Mouse (Mus musculus): Measurements from ENCODE around the gene Pknox1.
A peak's percentile ranks its signal among the peaks of the same experiment; 100 is the strongest.
"Not testable (repeated sequence)": the region's sequence is repeated elsewhere in the genome, so short reads cannot be mapped to it uniquely, and the experiment has no call there.

Pknox1 gene

GRCm38 (mm10) chr17:31564015-31564857, at the start of gene Pknox1:
Pknox1 (plus strand) TSS chr17:31564734.
- peak; percentile 99 for DNase-seq (ENCODE audit: inconsistent age in 2 of 2, low spot score in 1 of 2)

GRCm38 (mm10) chr17:31519344-31519945, 45.1 kb upstream of the Pknox1 start:
- DNase-seq (ENCODE audit: inconsistent age in 2 of 2, low spot score in 1 of 2), result no peak

GRCm38 (mm10) chr17:31519946-31520838, 44.3 kb upstream of the Pknox1 start, which contains the start of the genes Wdr4 and Ndufv3:
Wdr4 (minus strand) TSS chr17:31519980.
Ndufv3 (plus strand) TSS chr17:31520115.
- peak; percentile 99 to 100 for DNase-seq (ENCODE audit: inconsistent age in 2 of 2, low spot score in 1 of 2)

GRCm38 (mm10) chr17:31520895-31521294, 43.6 kb upstream of the Pknox1 start:
- DNase-seq (ENCODE audit: inconsistent age in 2 of 2, low spot score in 1 of 2), result peak; percentile 39 to 74

GRCm38 (mm10) chr17:31521948-31522347, 42.6 kb upstream of the Pknox1 start:
- DNase-seq (ENCODE audit: inconsistent age in 2 of 2, low spot score in 1 of 2), result no peak

- DNase-seq (ENCODE audit: inconsistent age in 2 of 2, low spot score in 1 of 2), result no peak
These were observed 39.4 kb upstream of the Pknox1 start for GRCm38 (mm10) chr17:31525114-31525513.

- no peak for DNase-seq (ENCODE audit: inconsistent age in 2 of 2, low spot score in 1 of 2)
These were observed 38.7 kb upstream of the Pknox1 start for GRCm38 (mm10) chr17:31525816-31526215.

GRCm38 (mm10) chr17:31529314-31529713, 35.2 kb upstream of the Pknox1 start:
- peak in 1 of 2 experiments; percentile 50 for DNase-seq (ENCODE audit: inconsistent age in 2 of 2, low spot score in 1 of 2)

- no peak for DNase-seq (ENCODE audit: inconsistent age in 2 of 2, low spot score in 1 of 2)
These were observed 32.9 kb upstream of the Pknox1 start for GRCm38 (mm10) chr17:31531441-31532158.

- DNase-seq (ENCODE audit: inconsistent age in 2 of 2, low spot score in 1 of 2), result not testable (repeated sequence)
These were observed 32.2 kb upstream of the Pknox1 start for GRCm38 (mm10) chr17:31532331-31532730.

- no peak for DNase-seq (ENCODE audit: inconsistent age in 2 of 2, low spot score in 1 of 2)
These were observed 29.2 kb upstream of the Pknox1 start for GRCm38 (mm10) chr17:31535358-31535757.

- DNase-seq (ENCODE audit: inconsistent age in 2 of 2, low spot score in 1 of 2), result peak; percentile 31 to 52
These were observed 28.5 kb upstream of the Pknox1 start for GRCm38 (mm10) chr17:31535871-31536629.

GRCm38 (mm10) chr17:31540101-31540500, 24.4 kb upstream of the Pknox1 start:
- no peak for DNase-seq (ENCODE audit: inconsistent age in 2 of 2, low spot score in 1 of 2)

GRCm38 (mm10) chr17:31540809-31541459, 23.6 kb upstream of the Pknox1 start:
- DNase-seq (ENCODE audit: inconsistent age in 2 of 2, low spot score in 1 of 2), result no peak

- peak; percentile 58 to 82 for DNase-seq (ENCODE audit: inconsistent age in 2 of 2, low spot score in 1 of 2)
These were observed 23.1 kb upstream of the Pknox1 start for GRCm38 (mm10) chr17:31541460-31541831.

GRCm38 (mm10) chr17:31543574-31543973, 21.0 kb upstream of the Pknox1 start:
- peak; percentile 51 to 80 for DNase-seq (ENCODE audit: inconsistent age in 2 of 2, low spot score in 1 of 2)

GRCm38 (mm10) chr17:31546444-31547196, 17.9 kb upstream of the Pknox1 start:
- DNase-seq (ENCODE audit: inconsistent age in 2 of 2, low spot score in 1 of 2), result no peak

GRCm38 (mm10) chr17:31547974-31548373, 16.6 kb upstream of the Pknox1 start:
- no peak for DNase-seq (ENCODE audit: inconsistent age in 2 of 2, low spot score in 1 of 2)

GRCm38 (mm10) chr17:31549389-31549788, 15.1 kb upstream of the Pknox1 start:
- DNase-seq (ENCODE audit: inconsistent age in 2 of 2, low spot score in 1 of 2), result no peak

Data from adrenal gland, adult (tissue).